Mouse (Mus musculus): ENCODE results near the gene Dcakd. TPM values are rescaled to one million over a fixed set of nuclear protein-coding genes. Genes with fewer than 3 reads are reported as not detected.
A peak's percentile ranks its signal among the peaks of the same experiment; 100 is the strongest.

The Dcakd gene
- total RNA-seq, 2 experiments from 2014 or later: 6.8 to 20.7 TPM

DNA sequence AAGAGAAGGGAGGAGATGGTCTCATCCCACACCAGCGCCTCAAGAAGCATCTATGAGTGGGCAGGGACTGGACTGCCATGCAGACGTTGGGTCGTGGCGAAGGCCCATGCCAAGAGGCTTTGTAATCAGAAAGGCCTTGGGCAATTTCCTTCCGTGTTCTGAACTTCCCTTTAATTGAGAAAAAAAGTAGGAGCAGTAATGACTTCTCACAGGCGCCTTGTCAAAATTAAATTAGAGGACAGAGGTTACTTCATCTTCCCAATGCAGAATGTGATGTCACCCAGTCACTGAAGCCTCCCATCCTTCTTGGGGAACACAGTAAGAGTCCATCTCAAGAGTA lies 21.2 kb downstream of the Dcakd start:
- ATAC-seq (ENCODE audit: poor library complexity, severe bottlenecking): peak; percentile 94

- ATAC-seq (ENCODE audit: poor library complexity, severe bottlenecking): no peak; the same call in 1 of the 2 replicates
Observed at GRCm38 (mm10) chr11:103006286-103007000, 21.7 kb downstream of the Dcakd start.

DNA sequence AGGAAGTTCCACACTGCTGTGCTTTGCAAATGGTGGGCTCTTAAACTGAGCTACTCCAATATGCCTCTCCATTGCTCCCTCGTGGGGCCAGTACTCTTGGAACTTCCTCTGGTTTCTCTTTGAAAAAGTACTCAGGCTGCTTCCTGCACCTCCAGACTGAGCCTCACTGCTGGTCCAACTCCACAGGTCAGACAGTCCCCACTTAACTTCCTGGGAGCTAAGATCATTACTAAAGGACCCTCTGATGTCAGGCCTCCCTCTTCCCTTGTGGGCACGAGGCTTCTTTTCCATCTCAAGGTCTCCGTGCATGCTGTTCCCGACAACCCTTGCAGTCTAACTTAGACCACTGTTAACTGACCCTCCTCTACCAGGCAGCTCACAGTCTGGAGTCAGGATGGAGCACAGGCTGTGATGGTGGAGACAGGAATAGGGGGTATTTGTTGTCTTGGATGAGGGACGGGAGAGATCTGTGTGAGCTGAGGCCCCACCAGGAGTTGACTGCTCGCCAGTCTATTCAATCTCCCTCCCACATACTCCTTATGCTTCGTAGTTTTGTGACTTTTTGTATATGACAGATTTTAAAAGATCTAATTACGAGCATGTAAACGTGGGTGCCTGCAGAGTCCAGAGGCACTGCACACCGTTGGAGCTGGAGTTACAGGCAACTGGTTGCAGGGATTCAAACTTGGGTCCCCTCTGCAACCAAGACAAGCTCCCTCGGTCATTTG lies 22.7 kb downstream of the Dcakd start:
- ATAC-seq (ENCODE audit: poor library complexity, severe bottlenecking): no peak; the same call in 1 of the 2 replicates

DNA sequence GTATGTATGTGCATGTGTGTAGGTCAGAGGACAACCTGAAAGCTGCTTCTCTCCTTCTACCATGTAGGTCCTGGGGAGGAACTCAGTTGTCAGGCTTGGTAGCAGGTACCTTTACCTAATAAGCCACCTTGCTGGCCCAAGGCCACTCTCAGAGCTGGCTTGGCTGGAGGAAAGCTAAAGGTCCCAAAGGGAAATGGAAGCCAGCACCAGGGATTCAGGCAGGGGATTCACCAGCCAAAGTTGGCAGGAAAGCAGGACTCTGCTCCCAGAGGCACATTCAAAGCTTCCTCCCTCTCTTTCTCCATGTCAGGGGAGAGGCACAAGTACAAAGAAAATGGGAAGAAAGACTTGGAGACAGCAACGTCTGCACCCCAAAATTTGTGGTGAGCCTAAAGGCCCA lies 23.3 kb downstream of the Dcakd start:
- peak; percentile 33; the same call in 1 of the 2 replicates for ATAC-seq (ENCODE audit: poor library complexity, severe bottlenecking)

DNA sequence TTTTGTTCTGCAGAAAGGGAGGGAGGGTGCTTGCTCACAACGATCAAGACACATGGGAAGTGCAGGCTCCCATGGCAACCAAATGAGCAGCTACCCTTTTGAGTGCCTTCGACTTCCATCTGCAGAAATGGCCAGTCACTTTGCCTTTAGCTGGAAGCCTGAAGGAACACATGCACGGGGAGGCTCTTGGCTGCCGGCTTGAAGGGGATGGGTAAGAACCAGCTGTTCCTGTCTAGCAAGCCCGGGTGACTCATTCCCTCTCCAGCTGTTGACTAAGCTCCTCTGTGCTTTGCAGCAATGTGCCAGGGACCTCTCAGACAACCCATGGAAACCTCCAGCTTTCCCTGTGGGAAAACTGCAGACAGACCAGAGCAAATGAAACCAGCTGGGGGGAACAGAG lies 24.9 kb downstream of the Dcakd start:
- ATAC-seq (ENCODE audit: poor library complexity, severe bottlenecking): no peak

- no peak for ATAC-seq (ENCODE audit: poor library complexity, severe bottlenecking)
Observed at GRCm38 (mm10) chr11:103001063-103001462, 27.1 kb downstream of the Dcakd start.

GRCm38 (mm10) chr11:103000111-103000510 lies 28.0 kb downstream of the Dcakd start:
- no peak for ATAC-seq (ENCODE audit: poor library complexity, severe bottlenecking)

- ATAC-seq (ENCODE audit: poor library complexity, severe bottlenecking): no peak
Observed at GRCm38 (mm10) chr11:102999317-102999970, 28.7 kb downstream of the Dcakd start.

- peak; percentile 56 for ATAC-seq (ENCODE audit: poor library complexity, severe bottlenecking)
Observed at GRCm38 (mm10) chr11:102998577-102999316, 29.4 kb downstream of the Dcakd start.

- no peak for ATAC-seq (ENCODE audit: poor library complexity, severe bottlenecking)
Observed at GRCm38 (mm10) chr11:102998254-102998576, 29.9 kb downstream of the Dcakd start.

- ATAC-seq (ENCODE audit: poor library complexity, severe bottlenecking): no peak
Observed at GRCm38 (mm10) chr11:102996991-102997770, 31.0 kb downstream of the Dcakd start.

- ATAC-seq (ENCODE audit: poor library complexity, severe bottlenecking): no peak
Observed at GRCm38 (mm10) chr11:102996385-102996784, 31.7 kb downstream of the Dcakd start.

GRCm38 (mm10) chr11:102994952-102995351 lies 33.2 kb downstream of the Dcakd start:
- no peak for ATAC-seq (ENCODE audit: poor library complexity, severe bottlenecking)

- no peak for ATAC-seq (ENCODE audit: poor library complexity, severe bottlenecking)
Observed at GRCm38 (mm10) chr11:102993420-102994029, 34.6 kb downstream of the Dcakd start.

GRCm38 (mm10) chr11:102992940-102993339 lies 35.2 kb downstream of the Dcakd start:
- peak; percentile 88 for ATAC-seq (ENCODE audit: poor library complexity, severe bottlenecking)

- ATAC-seq (ENCODE audit: poor library complexity, severe bottlenecking): no peak
Observed at GRCm38 (mm10) chr11:102991681-102992080, 36.5 kb downstream of the Dcakd start.

GRCm38 (mm10) chr11:102990152-102990663 lies 37.9 kb downstream of the Dcakd start:
- 0 out of 2 replicates have a peak, but pooled peaks have one; percentile 34 for ATAC-seq (ENCODE audit: poor library complexity, severe bottlenecking)

DNA sequence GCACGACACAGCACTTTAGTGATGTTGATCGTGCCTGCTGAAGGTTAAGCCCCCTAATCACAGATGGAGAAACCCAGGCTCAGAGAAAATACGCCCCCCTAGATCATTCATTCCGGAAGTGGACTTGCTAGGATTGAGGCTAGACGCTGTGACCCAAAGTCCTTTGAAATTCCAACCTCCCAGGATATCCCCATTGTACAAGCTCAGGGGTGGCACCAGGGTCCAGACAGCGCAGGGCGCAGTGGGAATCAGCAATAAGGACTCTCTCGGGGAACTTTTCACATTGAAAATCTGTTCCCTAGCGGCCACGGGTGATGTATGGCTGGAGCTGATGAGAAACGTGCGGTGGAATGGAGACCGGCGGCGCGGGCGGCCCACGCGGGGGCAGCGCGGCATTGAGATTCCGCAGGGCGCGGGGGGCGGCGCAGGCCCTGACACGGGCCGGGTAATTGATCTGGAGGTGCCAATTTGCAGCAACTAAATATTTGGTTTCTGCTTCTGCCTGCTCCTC lies 38.4 kb downstream of the Dcakd start:
- ATAC-seq (ENCODE audit: poor library complexity, severe bottlenecking): no peak

DNA sequence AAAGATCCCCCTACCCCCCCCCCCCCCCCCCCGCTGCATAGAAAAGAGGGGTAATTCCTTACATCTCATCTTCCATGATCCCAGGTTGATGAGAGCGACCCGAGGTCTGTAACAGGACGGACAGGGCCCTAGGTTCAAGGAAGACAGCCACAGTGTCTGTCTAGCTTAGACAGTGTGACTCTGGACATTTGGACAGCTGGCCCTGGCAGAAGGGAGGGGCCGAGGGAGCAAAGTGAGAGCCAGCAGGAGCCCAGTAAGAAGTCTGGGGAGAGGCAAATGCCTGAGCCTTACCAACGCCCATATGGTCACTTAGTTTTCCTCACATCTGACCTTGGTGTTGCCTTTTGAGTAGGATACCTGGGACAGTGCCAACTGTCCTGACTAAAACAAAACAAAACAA lies 43.0 kb downstream of the Dcakd start:
- no peak for ATAC-seq (ENCODE audit: poor library complexity, severe bottlenecking)

GRCm38 (mm10) chr11:102984615-102985014 lies 43.5 kb downstream of the Dcakd start:
- ATAC-seq (ENCODE audit: poor library complexity, severe bottlenecking): no peak
